ENCODE assay signal across 21 mouse cellular contexts in genomic region chr3:122035092-122035491, GRCm38 (mm10).
"Had no signal": no experiment of that assay in that cellular context is flagged by ENCODE, and none has a peak within 500 bp of the region (broad histone marks: within the 10 kb centered on the region; RNA-seq: fewer than 3 reads in every experiment).

No protein-coding gene starts in this region.

- ATAC-seq: hindbrain, postnatal 0 days; intestine, embryonic 16.5 days had no signal

- H3K9ac ChIP-seq: heart, embryonic 12.5 days; hindbrain, embryonic 13.5 days; hindbrain, embryonic 15.5 days; kidney, embryonic 15.5 days; limb, embryonic 12.5 days; liver, embryonic 13.5 days had no signal

- H3K27ac ChIP-seq: hindbrain, embryonic 13.5 days; hindbrain, embryonic 15.5 days; hindbrain, postnatal 0 days; kidney, embryonic 15.5 days; kidney, postnatal 0 days; layer of hippocampus, adult 2 months; left cerebral cortex, adult 2 months; limb, embryonic 12.5 days; liver, embryonic 13.5 days had no signal

- H3K36me3 ChIP-seq: hindbrain, embryonic 13.5 days; hindbrain, embryonic 15.5 days; kidney, embryonic 15.5 days; limb, embryonic 10.5 days; limb, embryonic 12.5 days; liver, embryonic 13.5 days had no signal

- H3K4me3 ChIP-seq: heart, embryonic 12.5 days; hindbrain, embryonic 13.5 days; hindbrain, embryonic 15.5 days; kidney, embryonic 15.5 days; layer of hippocampus, adult 2 months; left cerebral cortex, adult 2 months; limb, embryonic 10.5 days; limb, embryonic 12.5 days; liver, embryonic 13.5 days had no signal

- H3K9me3 ChIP-seq: hindbrain, embryonic 15.5 days; kidney, embryonic 15.5 days; limb, embryonic 10.5 days; liver, embryonic 13.5 days had no signal

- DNase-seq: gastrocnemius, postnatal 14 days; gastrocnemius, postnatal 36 days; heart, adult 18-20 months; heart, postnatal 10 days; heart, postnatal 36 days; kidney, adult 11 months; kidney, postnatal 14 days; liver; liver, embryonic 13.5 days had no signal

- H3K4me2 ChIP-seq: heart, embryonic 12.5 days; hindbrain, embryonic 13.5 days; hindbrain, embryonic 15.5 days; kidney, embryonic 15.5 days; limb, embryonic 12.5 days; liver, embryonic 11.5 days; liver, embryonic 13.5 days had no signal

- H3K27me3 ChIP-seq: heart, embryonic 12.5 days; kidney, embryonic 15.5 days; limb, embryonic 12.5 days; liver, embryonic 13.5 days had no signal
